Mouse (Mus musculus) cerebellum, adult 18-20 months (tissue): ENCODE measurements around the gene Camta1.

ENCODE experiments used
- DNase-seq, 2 experiments: peaks; one replicate each; pipeline ENCODE4 v3.0.0; 2021

Gene Camta1

GRCm38 (mm10) chr4:151306890-151307289 is 554.8 kb downstream of the Camta1 start:
- no peak for DNase-seq

GRCm38 (mm10) chr4:151306311-151306765 is 555.3 kb downstream of the Camta1 start:
- peak; percentile 63 to 65 for DNase-seq

- no peak for DNase-seq
Measured at GRCm38 (mm10) chr4:151305761-151306160, 555.9 kb downstream of the Camta1 start.

- no peak for DNase-seq
Measured at GRCm38 (mm10) chr4:151303931-151304330, 557.7 kb downstream of the Camta1 start.

- DNase-seq: no peak
Measured at GRCm38 (mm10) chr4:151303436-151303835, 558.2 kb downstream of the Camta1 start.

GRCm38 (mm10) chr4:151302195-151303126 is 559.2 kb downstream of the Camta1 start:
- DNase-seq: peak in 1 of 2 experiments; percentile 53

GRCm38 (mm10) chr4:151301337-151301736 is 560.3 kb downstream of the Camta1 start:
- DNase-seq: no peak

- no peak for DNase-seq
Measured at GRCm38 (mm10) chr4:151300706-151301105, 561.0 kb downstream of the Camta1 start.

- DNase-seq: no peak
Measured at GRCm38 (mm10) chr4:151295515-151296203, 566.0 kb downstream of the Camta1 start.

GRCm38 (mm10) chr4:151288893-151289585 is 572.6 kb downstream of the Camta1 start:
- no peak for DNase-seq

GRCm38 (mm10) chr4:151285905-151286445 is 575.7 kb downstream of the Camta1 start:
- peak; percentile 42 to 44 for DNase-seq

- DNase-seq: no peak
Measured at GRCm38 (mm10) chr4:151285432-151285831, 576.2 kb downstream of the Camta1 start.

GRCm38 (mm10) chr4:151283092-151283741 is 578.5 kb downstream of the Camta1 start:
- DNase-seq: peak; percentile 72 to 88

GRCm38 (mm10) chr4:151282103-151282502 is 579.6 kb downstream of the Camta1 start:
- DNase-seq: no peak

GRCm38 (mm10) chr4:151275292-151275691 is 586.4 kb downstream of the Camta1 start:
- DNase-seq: peak; percentile 60 to 62

GRCm38 (mm10) chr4:151263786-151264414 is 597.8 kb downstream of the Camta1 start:
- no peak for DNase-seq

GRCm38 (mm10) chr4:151263052-151263451 is 598.6 kb downstream of the Camta1 start:
- peak; percentile 32 to 36 for DNase-seq

GRCm38 (mm10) chr4:151256622-151257021 is 605.1 kb downstream of the Camta1 start:
- no peak for DNase-seq

GRCm38 (mm10) chr4:151250824-151251223 is 610.9 kb downstream of the Camta1 start:
- DNase-seq: no peak

- DNase-seq: no peak
Measured at GRCm38 (mm10) chr4:151245068-151245797, 616.4 kb downstream of the Camta1 start.

- no peak for DNase-seq
Measured at GRCm38 (mm10) chr4:151243445-151243844, 618.2 kb downstream of the Camta1 start.
